Mouse (Mus musculus) embryonic facial prominence, embryonic 15.5 days (tissue): ENCODE results near the gene Gm17361. TPM values are rescaled to one million over a fixed set of nuclear protein-coding genes. Genes with fewer than 3 reads are reported as not detected.
"Not testable (repeated sequence)": the region's sequence is repeated elsewhere in the genome, so short reads cannot be mapped to it uniquely, and the experiment has no call there.

Source experiments
- ATAC-seq: fragments of 200-750 bp; cut with Nextera tagmentation; 2 replicates; pipeline ENCODE4 v1.8.0; 2017; ENCODE audit warnings: low read depth, moderate TSS enrichment; ENCODE audit not compliant: insufficient number of reproducible peaks, low FRiP score, low TSS enrichment
- H3K27ac ChIP-seq: fragments of 300-500 bp; sonication (generic); replicated peaks from 2 replicates; pipeline ENCODE4 v1.5.1; 2015; ENCODE audit warnings: mild to moderate bottlenecking, inconsistent platforms
- H3K27me3 ChIP-seq: fragments of 300-500 bp; sonication (generic); 2 replicates; pipeline ENCODE4 v1.6.1; 2015; ENCODE audit warnings: inconsistent platforms
- H3K36me3 ChIP-seq: fragments of 300-500 bp; sonication (generic); 2 replicates; pipeline ENCODE4 v1.6.1; 2015; ENCODE audit warnings: mild to moderate bottlenecking, inconsistent platforms
- H3K4me1 ChIP-seq: fragments of 300-500 bp; sonication (generic); 2 replicates; pipeline ENCODE4 v1.6.1; 2015; ENCODE audit warnings: inconsistent platforms
- H3K4me2 ChIP-seq: fragments of 300-500 bp; sonication (generic); replicated peaks from 2 replicates; pipeline ENCODE4 v1.6.1; 2015; ENCODE audit warnings: mild to moderate bottlenecking, inconsistent platforms
- H3K4me3 ChIP-seq: fragments of 300-500 bp; sonication (generic); replicated peaks from 2 replicates; pipeline ENCODE4 v1.5.1; 2015; ENCODE audit warnings: mild to moderate bottlenecking, inconsistent platforms
- H3K9ac ChIP-seq: fragments of 300-500 bp; sonication (generic); 2 replicates; pipeline ENCODE4 v1.6.1; 2015; ENCODE audit warnings: inconsistent platforms
- H3K9me3 ChIP-seq: fragments of 300-500 bp; sonication (generic); replicated peaks from 2 replicates; pipeline ENCODE4 v1.6.1; 2016; ENCODE audit warnings: inconsistent platforms
- WGBS: fragments of 180-500 bp; shearing (Covaris S2); methylation state at CpG from one replicate; pipeline ENCODE4 v1.1.7; 2015; 5-methylcytosine and 5-hydroxymethylcytosine counted together
- polyA plus RNA-seq: library from polyadenylated mRNA; unstranded; fragments of >200 nt; fragmentation: Nextera tagmentation; extraction: Ambion mirVana; gene quantifications from 2 replicates; pipeline ENCODE4 v1.2.1, GENCODE M21; 2015

Gene Gm17361
- not detected in 2 replicates for polyA plus RNA-seq

DNA sequence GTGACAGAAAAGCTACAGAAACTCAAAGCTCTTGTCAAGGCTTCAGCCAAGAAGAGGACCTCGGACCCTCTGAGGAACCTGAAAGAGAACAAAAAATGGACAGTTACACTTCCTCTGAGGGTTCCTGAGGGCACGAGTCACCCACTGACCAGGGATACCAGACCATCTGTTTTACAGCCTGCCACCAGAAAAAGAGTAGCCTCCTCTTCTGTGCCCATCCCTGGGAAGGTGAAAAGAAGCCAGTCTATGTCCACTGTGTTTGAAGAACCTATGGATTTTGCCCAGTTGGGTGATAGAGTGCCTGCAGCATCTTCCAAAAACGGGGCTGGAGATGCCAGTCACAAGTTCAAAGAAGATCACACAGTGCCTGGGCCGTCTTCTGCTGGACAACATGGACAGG is at the start of gene Gm17361:
Gene Gm17361 (plus strand): TSS at position 301 of the 400 bp plus-strand sequence.
- H3K9me3 ChIP-seq, H3K27me3 ChIP-seq, ATAC-seq, H3K4me2 ChIP-seq, H3K4me1 ChIP-seq, H3K27ac ChIP-seq, H3K9ac ChIP-seq, H3K4me3 ChIP-seq, H3K36me3 ChIP-seq: not testable (repeated sequence)
- WGBS = no CpG with 5 or more reads among the region's 4 CpGs
